Mouse (Mus musculus): ENCODE data around the gene Frat1. TPM values are rescaled to one million over a fixed set of nuclear protein-coding genes. Genes with fewer than 3 reads are reported as not detected.

The Frat1 gene
- polyA plus RNA-seq, 1 experiment from 2014 or later = 3.2 TPM

- no peak overlapping the region for H3K4me3 ChIP-seq
- no peak for ATAC-seq (ENCODE audit: insufficient number of reproducible peaks, low FRiP score)
- 0 out of 2 replicates have a peak overlapping the region, but pooled peaks have one; percentile 100 for H3K4me2 ChIP-seq
- no peaks in the 10 kb centered on the region for H3K9me3 ChIP-seq (replicated peaks)
- WGBS = 77% methylated on average over 13 of the region's 13 CpGs
- H3K27ac ChIP-seq (ENCODE audit: poor library complexity, severe bottlenecking) = no peak overlapping the region
- H3K27me3 ChIP-seq (replicated peaks) = peaks cover 10% of the 10 kb centered on the region; the same call in 1 of the 2 replicates
- H3K36me3 ChIP-seq = no peaks in the 10 kb centered on the region
- H3K4me1 ChIP-seq (replicated peaks) = peaks cover 38% of the 10 kb centered on the region
- no peak overlapping the region for H3K9ac ChIP-seq
These were observed 2.9 kb downstream of the Frat1 start for GRCm38 (mm10) chr19:41832501-41833201.

- Histone ChIP-seq H3K27me3 (replicated peaks) (peaks cover 10% of the 10 kb centered on the region; the same call in 1 of the 2 replicates), H3K36me3 (no peaks in the 10 kb centered on the region), H3K4me1 (replicated peaks) (peaks cover 56% of the 10 kb centered on the region), H3K27ac (ENCODE audit: poor library complexity, severe bottlenecking) (peak overlapping the region; percentile 41; the same call in 1 of the 2 replicates), H3K4me3 (no peak overlapping the region; the same call in 1 of the 2 replicates), H3K9me3 (replicated peaks) (no peaks in the 10 kb centered on the region), H3K4me2 (peak overlapping the region; percentile 59), H3K9ac (no peak overlapping the region)
- ATAC-seq (ENCODE audit: insufficient number of reproducible peaks, low FRiP score) = no peak
- WGBS = 49% methylated on average over 6 of the region's 6 CpGs
These were observed 5.6 kb downstream of the Frat1 start for GRCm38 (mm10) chr19:41835407-41835806.

GRCm38 (mm10) chr19:41835816-41836215 is 6.0 kb downstream of the Frat1 start:
- WGBS = 0% methylated on average over 6 of the region's 6 CpGs
- Histone ChIP-seq H3K9me3 (replicated peaks) (no peaks in the 10 kb centered on the region), H3K36me3 (no peaks in the 10 kb centered on the region), H3K27ac (ENCODE audit: poor library complexity, severe bottlenecking) (peak overlapping the region; percentile 41), H3K27me3 (replicated peaks) (peaks cover 10% of the 10 kb centered on the region; the same call in 1 of the 2 replicates), H3K4me3 (peak overlapping the region; percentile 6; the same call in 1 of the 2 replicates), H3K4me2 (peak overlapping the region; percentile 59), H3K4me1 (replicated peaks) (peaks cover 55% of the 10 kb centered on the region), H3K9ac (no peak overlapping the region)
- ATAC-seq (ENCODE audit: insufficient number of reproducible peaks, low FRiP score) = peak; percentile 92

- Histone ChIP-seq H3K27ac (ENCODE audit: poor library complexity, severe bottlenecking) (peak overlapping the region; percentile 41; the same call in 1 of the 2 replicates), H3K36me3 (no peaks in the 10 kb centered on the region), H3K9me3 (replicated peaks) (no peaks in the 10 kb centered on the region), H3K4me2 (no peak overlapping the region), H3K4me3 (no peak overlapping the region), H3K27me3 (replicated peaks) (peaks cover 10% of the 10 kb centered on the region; the same call in 1 of the 2 replicates), H3K9ac (no peak overlapping the region), H3K4me1 (replicated peaks) (peaks cover 55% of the 10 kb centered on the region)
- 44% methylated on average over 3 of the region's 3 CpGs for WGBS
- no peak for ATAC-seq (ENCODE audit: insufficient number of reproducible peaks, low FRiP score)
These were observed 6.9 kb downstream of the Frat1 start for GRCm38 (mm10) chr19:41836719-41837118.

- no peak overlapping the region for H3K4me3 ChIP-seq
- 0 out of 2 replicates have a peak overlapping the region, but pooled peaks have one; percentile 12 for H3K27ac ChIP-seq (ENCODE audit: poor library complexity, severe bottlenecking)
- 22% methylated on average over 9 of the region's 9 CpGs for WGBS
- H3K9ac ChIP-seq = no peak overlapping the region
- H3K27me3 ChIP-seq (replicated peaks) = peaks cover 5% of the 10 kb centered on the region; the same call in 1 of the 2 replicates
- H3K36me3 ChIP-seq = no peaks in the 10 kb centered on the region
- H3K4me2 ChIP-seq = 0 out of 2 replicates have a peak overlapping the region, but pooled peaks have one; percentile 6
- H3K9me3 ChIP-seq (replicated peaks) = no peaks in the 10 kb centered on the region
- H3K4me1 ChIP-seq (replicated peaks) = peaks cover 51% of the 10 kb centered on the region
- 0 out of 2 replicates have a peak, but pooled peaks have one; percentile 9 for ATAC-seq (ENCODE audit: insufficient number of reproducible peaks, low FRiP score)
These were observed 7.6 kb downstream of the Frat1 start for GRCm38 (mm10) chr19:41837194-41837916.

- 16% methylated on average over 4 of the region's 4 CpGs for WGBS
- Histone ChIP-seq H3K4me1 (replicated peaks) (peaks cover 51% of the 10 kb centered on the region), H3K27me3 (replicated peaks) (no peaks in the 10 kb centered on the region), H3K9me3 (replicated peaks) (no peaks in the 10 kb centered on the region), H3K27ac (ENCODE audit: poor library complexity, severe bottlenecking) (0 out of 2 replicates have a peak overlapping the region, but pooled peaks have one; percentile 12), H3K4me3 (no peak overlapping the region), H3K4me2 (0 out of 2 replicates have a peak overlapping the region, but pooled peaks have one; percentile 6), H3K9ac (no peak overlapping the region), H3K36me3 (no peaks in the 10 kb centered on the region)
- ATAC-seq (ENCODE audit: insufficient number of reproducible peaks, low FRiP score) = 0 out of 2 replicates have a peak, but pooled peaks have one; percentile 5
These were observed 8.1 kb downstream of the Frat1 start for GRCm38 (mm10) chr19:41837917-41838261.

GRCm38 (mm10) chr19:41838808-41839207 is 9.0 kb downstream of the Frat1 start:
- no peak overlapping the region for H3K27ac ChIP-seq (ENCODE audit: poor library complexity, severe bottlenecking)
- 33% methylated on average over 6 of the region's 6 CpGs for WGBS
- peaks cover 51% of the 10 kb centered on the region for H3K4me1 ChIP-seq (replicated peaks)
- H3K9me3 ChIP-seq (replicated peaks) = no peaks in the 10 kb centered on the region
- no peak for ATAC-seq (ENCODE audit: insufficient number of reproducible peaks, low FRiP score)
- no peaks in the 10 kb centered on the region for H3K36me3 ChIP-seq
- no peak overlapping the region for H3K4me2 ChIP-seq
- H3K9ac ChIP-seq = no peak overlapping the region
- H3K27me3 ChIP-seq (replicated peaks) = no peaks in the 10 kb centered on the region
- no peak overlapping the region for H3K4me3 ChIP-seq

GRCm38 (mm10) chr19:41839685-41840084 is 9.9 kb downstream of the Frat1 start:
- H3K4me3 ChIP-seq = no peak overlapping the region
- no peak for ATAC-seq (ENCODE audit: insufficient number of reproducible peaks, low FRiP score)
- 92% methylated on average over 3 of the region's 3 CpGs for WGBS
- no peaks in the 10 kb centered on the region for H3K9me3 ChIP-seq (replicated peaks)
- peaks cover 51% of the 10 kb centered on the region for H3K4me1 ChIP-seq (replicated peaks)
- H3K36me3 ChIP-seq = no peaks in the 10 kb centered on the region
- no peak overlapping the region for H3K27ac ChIP-seq (ENCODE audit: poor library complexity, severe bottlenecking)
- no peaks in the 10 kb centered on the region for H3K27me3 ChIP-seq (replicated peaks)
- H3K9ac ChIP-seq = no peak overlapping the region
- no peak overlapping the region for H3K4me2 ChIP-seq

- Histone ChIP-seq H3K4me2 (no peak overlapping the region), H3K4me3 (no peak overlapping the region), H3K36me3 (no peaks in the 10 kb centered on the region), H3K4me1 (replicated peaks) (peaks cover 42% of the 10 kb centered on the region), H3K27me3 (replicated peaks) (no peaks in the 10 kb centered on the region), H3K9ac (no peak overlapping the region), H3K27ac (ENCODE audit: poor library complexity, severe bottlenecking) (no peak overlapping the region), H3K9me3 (replicated peaks) (no peaks in the 10 kb centered on the region)
- WGBS = 34% methylated on average over 7 of the region's 7 CpGs
- no peak for ATAC-seq (ENCODE audit: insufficient number of reproducible peaks, low FRiP score)
These were observed 11.5 kb downstream of the Frat1 start for GRCm38 (mm10) chr19:41841105-41841750.

GRCm38 (mm10) chr19:41842196-41842595 is 12.4 kb downstream of the Frat1 start:
- no peaks in the 10 kb centered on the region for H3K9me3 ChIP-seq (replicated peaks)
- H3K36me3 ChIP-seq = no peaks in the 10 kb centered on the region
- no peak overlapping the region for H3K4me2 ChIP-seq
- H3K27me3 ChIP-seq (replicated peaks) = no peaks in the 10 kb centered on the region
- WGBS = 85% methylated on average over 4 of the region's 4 CpGs
- ATAC-seq (ENCODE audit: insufficient number of reproducible peaks, low FRiP score) = no peak
- H3K27ac ChIP-seq (ENCODE audit: poor library complexity, severe bottlenecking) = no peak overlapping the region
- no peak overlapping the region for H3K9ac ChIP-seq
- peaks cover 34% of the 10 kb centered on the region for H3K4me1 ChIP-seq (replicated peaks)
- no peak overlapping the region for H3K4me3 ChIP-seq

- H3K9me3 ChIP-seq (replicated peaks) = no peaks in the 10 kb centered on the region
- no peak overlapping the region for H3K4me3 ChIP-seq
- no peak overlapping the region for H3K4me2 ChIP-seq
- no peak overlapping the region for H3K27ac ChIP-seq (ENCODE audit: poor library complexity, severe bottlenecking)
- H3K9ac ChIP-seq = no peak overlapping the region
- 71% methylated on average over 4 of the region's 4 CpGs for WGBS
- peaks cover 29% of the 10 kb centered on the region for H3K4me1 ChIP-seq (replicated peaks)
- no peak for ATAC-seq (ENCODE audit: insufficient number of reproducible peaks, low FRiP score)
- no peaks in the 10 kb centered on the region for H3K27me3 ChIP-seq (replicated peaks)
- no peaks in the 10 kb centered on the region for H3K36me3 ChIP-seq
These were observed 12.9 kb downstream of the Frat1 start for GRCm38 (mm10) chr19:41842706-41843105.
